Mouse (Mus musculus) G1E (cell line): ENCODE results near the gene Gm26992. TPM values are rescaled to one million over a fixed set of nuclear protein-coding genes. Genes with fewer than 3 reads are reported as not detected.
"Not testable (repeated sequence)": the region's sequence is repeated elsewhere in the genome, so short reads cannot be mapped to it uniquely, and the experiment has no call there.

Experiments used
- ATAC-seq: 2 replicates; pipeline ENCODE4 v1.8.0; 2016; ENCODE audit warnings: mild to moderate bottlenecking; ENCODE audit not compliant: insufficient number of reproducible peaks, poor library complexity, low FRiP score, severe bottlenecking; ENCODE audit errors: extremely low read depth
- DNase-seq: peaks from one replicate; pipeline ENCODE4 v3.0.0; 2012; ENCODE audit warnings: low spot score
- H3K27me3 ChIP-seq: 2 replicates; pipeline ENCODE4 v1.6.1; 2012; ENCODE audit warnings: mild to moderate bottlenecking, low read length, inconsistent platforms; ENCODE audit not compliant: insufficient read depth
- H3K36me3 ChIP-seq: replicated peaks from 2 replicates; pipeline ENCODE3; 2012; ENCODE audit warnings: mild to moderate bottlenecking, inconsistent platforms
- H3K4me1 ChIP-seq: 2 replicates; pipeline ENCODE4 v1.6.1; 2012; ENCODE audit warnings: low read depth, low read length, inconsistent platforms, mixed read lengths; ENCODE audit not compliant: insufficient read depth
- H3K4me3 ChIP-seq: 2 replicates; pipeline ENCODE4 v1.5.1; 2012; ENCODE audit warnings: low read depth, mild to moderate bottlenecking, inconsistent platforms, low read length, moderate library complexity, mixed read lengths
- H3K9me3 ChIP-seq: replicated peaks from 2 replicates; pipeline ENCODE4 v1.6.1; 2012; ENCODE audit warnings: inconsistent platforms
- CTCF ChIP-seq: IDR thresholded peaks from 2 replicates; pipeline ENCODE4 v1.5.1; 2012; ENCODE audit warnings: low read depth, low read length, inconsistent platforms, mixed read lengths
- GATA1 ChIP-seq: IDR thresholded peaks from 2 replicates; pipeline ENCODE4 v1.6.1; 2012; ENCODE audit warnings: borderline replicate concordance, low read length, inconsistent platforms, mixed read lengths
- GATA2 ChIP-seq: IDR thresholded peaks from 2 replicates; pipeline ENCODE4 v1.6.1; 2012; ENCODE audit warnings: low read depth, low read length, inconsistent platforms, borderline replicate concordance
- POLR2AphosphoS5 ChIP-seq: IDR thresholded peaks from 2 replicates; pipeline ENCODE4 v1.6.1; 2012; ENCODE audit warnings: low read depth, low read length, inconsistent platforms; ENCODE audit not compliant: insufficient replicate concordance
- TAL1 ChIP-seq: conservative IDR thresholded peaks from 2 replicates; pipeline ENCODE4 v1.6.1; 2012; ENCODE audit warnings: low read depth, low read length, inconsistent platforms, mixed read lengths
- polyA plus RNA-seq: library from polyadenylated mRNA; stranded (reverse); fragments of >175 nt; gene quantifications from 2 replicates; pipeline ENCODE4 v1.2.3, GENCODE M21; 2012
- total RNA-seq, 2 experiments: library from RNA; stranded (forward) in 1 of 2; stranded (reverse) in 1 of 2; fragments of 200-1000 nt in 1 of 2; fragments of >200 nt in 1 of 2; fragmentation: Nextera tagmentation in 1 of 2; gene quantifications; 2 replicates each; pipeline ENCODE4 v1.2.3; 2014 to 2017

The Gm26992 gene
- total and polyA plus RNA-seq, 3 experiments, result 22.7 TPM; not detected in 2

DNA sequence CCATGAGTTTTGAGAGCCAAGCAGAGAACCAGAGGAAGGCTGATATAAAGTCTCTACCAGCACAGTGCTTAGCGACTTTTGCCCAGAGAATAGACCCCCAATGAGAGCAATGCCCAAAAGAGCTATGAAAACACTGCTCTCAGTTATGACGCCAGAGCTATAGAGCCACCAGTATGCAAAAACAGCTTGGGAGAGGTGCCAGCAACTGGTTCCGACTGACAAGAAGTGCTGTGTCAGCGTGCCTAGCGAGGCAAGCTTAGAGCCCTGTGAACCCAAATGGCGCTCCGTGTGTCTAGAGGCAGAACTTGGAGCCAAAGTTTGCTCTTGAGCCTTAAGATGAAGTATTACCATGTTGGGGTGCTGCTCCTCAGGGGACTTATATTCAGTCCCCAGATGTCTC is 5.9 kb downstream of the Gm26992 start:
- H3K27me3 ChIP-seq, result peaks cover 3% of the 10 kb centered on the region; the same call in 1 of the 2 replicates
- TF ChIP-seq POLR2AphosphoS5 (no peak), TAL1 (no peak), CTCF (no peak), GATA2 (no peak), GATA1 (no peak)
- no peaks in the 10 kb centered on the region for H3K9me3 ChIP-seq
- H3K36me3 ChIP-seq, result no peaks in the 10 kb centered on the region
- no peak for DNase-seq
- no peaks in the 10 kb centered on the region for H3K4me1 ChIP-seq
- no peak overlapping the region for H3K4me3 ChIP-seq
- no peak for ATAC-seq

DNA sequence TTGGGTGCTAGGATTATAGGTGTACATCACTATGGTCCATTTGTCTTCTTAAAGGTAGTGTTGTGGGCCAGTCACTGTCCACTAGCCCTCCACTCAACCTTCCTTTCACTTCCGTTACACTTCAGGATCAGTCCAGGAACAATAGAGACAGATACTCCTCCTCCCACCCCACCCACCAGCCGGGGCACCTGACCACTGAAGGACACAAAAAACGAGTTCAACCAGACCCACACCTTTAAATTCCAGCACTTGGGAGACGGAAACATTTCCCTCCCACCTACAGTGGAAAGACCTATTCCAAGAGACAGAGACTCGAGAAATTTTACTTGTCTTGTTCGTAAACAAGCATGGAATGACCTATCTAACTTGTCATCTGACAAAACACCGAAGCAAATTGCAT is 10.5 kb downstream of the Gm26992 start:
- TF ChIP-seq TAL1 (no peak), POLR2AphosphoS5 (no peak), GATA1 (no peak), GATA2 (no peak), CTCF (no peak)
- Histone ChIP-seq H3K27me3 (peaks cover 3% of the 10 kb centered on the region; the same call in 1 of the 2 replicates), H3K9me3 (no peaks in the 10 kb centered on the region), H3K4me1 (no peaks in the 10 kb centered on the region), H3K36me3 (no peaks in the 10 kb centered on the region), H3K4me3 (no peak overlapping the region)
- ATAC-seq (no peak), DNase-seq (no peak)

DNA sequence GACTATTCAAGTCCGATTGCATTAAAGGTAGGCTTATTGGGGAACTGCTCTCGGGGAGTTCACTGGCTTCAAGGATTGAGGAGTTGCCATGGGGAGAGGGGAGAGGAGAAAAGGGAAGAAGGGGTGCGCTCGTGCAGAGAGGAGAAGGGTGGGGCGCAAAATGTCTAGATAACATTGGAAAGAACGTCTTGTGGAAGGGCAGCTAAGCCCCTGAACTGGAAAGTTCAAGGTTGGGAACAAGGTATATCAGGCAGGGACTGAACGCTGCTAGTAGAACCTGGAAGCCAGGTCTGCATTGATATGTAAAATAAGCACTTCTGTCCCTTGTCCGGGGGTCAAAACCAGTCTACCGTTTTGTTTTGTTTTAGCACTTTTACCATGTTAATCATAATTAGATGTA is 16.2 kb downstream of the Gm26992 start:
- H3K27me3 ChIP-seq, result peaks cover 8% of the 10 kb centered on the region
- no peak for TF ChIP-seq GATA1
- no peak for TF ChIP-seq GATA2
- TF ChIP-seq POLR2AphosphoS5, result no peak
- TF ChIP-seq TAL1, result no peak
- TF ChIP-seq CTCF, result no peak
- H3K36me3 ChIP-seq, result no peaks in the 10 kb centered on the region
- no peaks in the 10 kb centered on the region for H3K9me3 ChIP-seq
- no peaks in the 10 kb centered on the region for H3K4me1 ChIP-seq
- ATAC-seq, result no peak
- DNase-seq, result no peak
- no peak overlapping the region for H3K4me3 ChIP-seq

DNA sequence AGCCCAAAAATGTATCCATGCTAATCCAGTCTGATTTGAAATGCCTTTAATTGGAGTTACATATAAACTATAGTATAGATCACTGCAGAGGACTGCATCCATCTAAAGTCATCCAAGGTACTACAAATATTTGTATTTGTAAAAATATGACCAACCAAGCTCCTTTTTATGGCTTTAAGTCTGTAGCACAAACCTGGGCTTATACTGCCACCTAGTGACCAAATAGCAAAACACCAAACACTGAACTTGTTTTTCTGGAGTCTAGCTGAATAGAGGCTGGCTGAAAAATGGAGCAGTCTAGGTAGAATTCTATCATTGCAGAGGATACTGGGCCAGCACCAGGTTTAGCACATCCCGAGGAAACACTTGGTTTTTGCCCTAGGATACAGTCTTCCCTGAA is 19.0 kb downstream of the Gm26992 start:
- H3K9me3 ChIP-seq, result no peaks in the 10 kb centered on the region
- peaks cover 8% of the 10 kb centered on the region for H3K27me3 ChIP-seq
- no peaks in the 10 kb centered on the region for H3K36me3 ChIP-seq
- DNase-seq (no peak), ATAC-seq (peak; percentile 34; the same call in 1 of the 2 replicates)
- TF ChIP-seq GATA1, result no peak
- no peak for TF ChIP-seq POLR2AphosphoS5
- no peak for TF ChIP-seq TAL1
- no peak for TF ChIP-seq GATA2
- TF ChIP-seq CTCF, result no peak
- H3K4me1 ChIP-seq, result no peaks in the 10 kb centered on the region
- H3K4me3 ChIP-seq, result no peak overlapping the region

DNA sequence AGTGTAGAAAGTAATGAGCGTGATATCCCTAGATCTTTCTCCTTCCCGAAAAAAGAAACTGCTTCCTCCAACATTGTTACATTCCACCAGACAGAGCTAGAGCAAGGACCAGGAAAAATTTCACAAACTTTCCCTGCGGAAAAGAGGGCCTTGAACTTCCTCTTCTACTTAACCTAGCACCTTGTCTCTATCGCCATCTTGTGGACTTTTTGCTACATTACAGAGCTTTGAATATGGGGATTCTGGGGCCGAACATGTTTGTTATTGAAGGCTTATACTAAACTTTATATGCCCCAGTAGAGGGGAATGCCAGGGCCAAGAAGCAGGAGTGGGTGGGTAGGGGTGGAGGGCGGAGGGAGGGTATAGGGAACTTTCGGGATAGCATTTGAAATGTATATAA is 21.9 kb downstream of the Gm26992 start:
- ATAC-seq (no peak), DNase-seq (no peak)
- Histone ChIP-seq H3K4me1 (peaks cover 5% of the 10 kb centered on the region), H3K4me3 (no peak overlapping the region), H3K36me3 (no peaks in the 10 kb centered on the region), H3K9me3 (no peaks in the 10 kb centered on the region), H3K27me3 (peaks cover 4% of the 10 kb centered on the region; the same call in 1 of the 2 replicates)
- TF ChIP-seq CTCF (0 out of 2 replicates have a peak, but pooled peaks have one; percentile 20), POLR2AphosphoS5 (no peak)

DNA sequence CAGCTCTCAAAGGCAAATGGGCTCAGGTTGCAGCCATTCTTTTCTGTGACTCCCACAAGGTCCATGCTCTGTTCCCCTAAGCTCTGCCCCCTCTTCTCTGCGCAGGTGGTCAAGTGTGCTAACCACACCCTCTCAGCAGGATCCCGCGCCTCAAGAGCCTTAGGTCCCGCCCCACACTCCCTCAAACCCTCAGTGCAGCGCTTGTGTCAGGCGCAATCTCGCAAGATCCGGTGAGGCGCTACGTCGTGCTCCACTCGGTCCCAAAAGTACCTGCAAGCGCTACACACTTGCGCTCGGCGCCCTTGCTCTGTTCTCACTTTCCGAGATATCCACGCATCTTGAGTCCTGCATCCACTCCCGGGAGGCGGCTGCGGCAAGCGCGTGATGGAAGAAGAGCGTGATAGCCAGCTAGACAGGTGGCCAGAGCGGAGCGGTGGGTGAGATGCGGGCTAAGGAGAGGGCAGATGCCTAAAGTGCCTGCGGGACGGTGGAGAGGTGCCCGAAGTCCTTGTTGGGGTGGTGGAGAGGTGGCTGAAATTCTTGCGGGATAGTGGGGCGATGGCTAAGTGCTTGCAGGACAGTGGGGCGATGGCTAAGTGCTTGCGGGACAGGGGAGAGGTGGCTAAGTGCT is 25.8 kb downstream of the Gm26992 start:
- TF ChIP-seq POLR2AphosphoS5 (0 out of 2 replicates have a peak, but pooled peaks have one; percentile 24), GATA2 (no peak)
- no peaks in the 10 kb centered on the region for H3K9me3 ChIP-seq
- H3K36me3 ChIP-seq, result no peaks in the 10 kb centered on the region
- DNase-seq (peak; percentile 53), ATAC-seq (peak; percentile 91)
- no peaks in the 10 kb centered on the region for H3K27me3 ChIP-seq
- H3K4me1 ChIP-seq, result peaks cover 5% of the 10 kb centered on the region
- peak overlapping the region; percentile 86 for H3K4me3 ChIP-seq

DNA sequence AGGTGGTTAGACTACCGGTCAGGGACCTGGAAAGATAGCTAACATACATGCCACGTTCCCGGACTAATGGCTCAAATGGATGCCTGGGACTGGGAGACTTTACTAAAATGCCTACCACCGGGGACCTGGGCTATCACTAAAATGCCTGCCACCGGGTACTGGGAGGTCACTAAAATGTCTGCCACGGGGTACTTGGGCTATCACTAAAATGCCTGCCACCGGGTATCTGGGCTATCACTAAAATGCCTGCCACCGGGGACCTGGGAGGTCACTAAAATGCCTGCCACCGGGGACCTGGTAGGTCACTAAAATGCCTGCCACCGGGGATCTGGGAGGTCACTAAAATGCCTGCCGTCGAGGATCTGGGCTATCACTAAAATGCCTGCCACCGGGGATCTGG is 26.6 kb downstream of the Gm26992 start:
- not testable (repeated sequence) for ATAC-seq, H3K36me3 ChIP-seq, H3K9me3 ChIP-seq, DNase-seq, H3K27me3 ChIP-seq
- Histone ChIP-seq H3K4me3 (peak overlapping the region; percentile 86), H3K4me1 (peaks cover 10% of the 10 kb centered on the region)

DNA sequence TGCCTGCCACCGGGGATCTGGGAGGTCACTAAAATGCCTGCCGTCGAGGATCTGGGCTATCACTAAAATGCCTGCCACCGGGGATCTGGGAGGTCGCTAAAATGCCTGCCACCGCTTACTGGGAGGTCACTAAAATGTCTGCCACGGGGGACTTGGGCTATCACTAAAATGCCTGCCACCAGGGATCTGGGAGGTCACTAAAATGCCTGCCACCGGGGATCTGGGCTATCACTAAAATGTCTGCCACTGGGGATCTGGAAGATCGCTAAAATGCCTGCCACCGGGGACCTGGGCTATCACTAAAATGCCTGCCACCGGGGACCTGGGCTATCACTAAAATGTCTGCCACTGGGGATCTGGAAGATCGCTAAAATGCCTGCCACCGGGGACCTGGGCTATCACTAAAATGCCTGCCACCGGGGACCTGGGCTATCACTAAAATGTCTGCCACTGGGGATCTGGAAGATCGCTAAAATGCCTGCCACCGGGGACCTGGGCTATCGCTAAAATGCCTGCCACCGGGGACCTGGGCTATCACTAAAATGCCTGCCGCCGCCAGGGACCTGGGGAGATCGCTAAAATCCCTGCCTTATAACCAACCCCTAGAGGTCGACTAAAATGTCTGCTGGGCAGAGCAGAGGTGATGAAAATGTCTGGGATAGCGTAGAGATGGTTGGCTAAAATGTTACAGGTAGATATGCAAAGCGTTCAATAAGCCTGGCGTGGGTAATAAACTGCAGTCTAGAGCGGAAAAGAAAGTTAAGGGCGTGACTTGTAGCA is 27.3 kb downstream of the Gm26992 start:
- peaks cover 11% of the 10 kb centered on the region for H3K36me3 ChIP-seq
- peaks cover 13% of the 10 kb centered on the region for H3K4me1 ChIP-seq
- peak; percentile 36; the same call in 1 of the 2 replicates for ATAC-seq
- H3K4me3 ChIP-seq, result peak overlapping the region; percentile 64
- DNase-seq, H3K9me3 ChIP-seq, H3K27me3 ChIP-seq: not testable (repeated sequence)
